Mouse (Mus musculus) T-helper 1 cell (primary cell): Measurements from ENCODE around the gene Rrp1b.
"Not testable (repeated sequence)": the region's sequence is repeated elsewhere in the genome, so short reads cannot be mapped to it uniquely, and the experiment has no call there.

Experiments used
- in situ Hi-C: fragments of 300-600 bp; cut with MboI, MseI; formaldehyde crosslinking; loops from one replicate; pipeline ENCODE4 v1.15.1; 2025; ENCODE audit warnings: high pct_unique_total_duplicates

Gene Rrp1b

DNA sequence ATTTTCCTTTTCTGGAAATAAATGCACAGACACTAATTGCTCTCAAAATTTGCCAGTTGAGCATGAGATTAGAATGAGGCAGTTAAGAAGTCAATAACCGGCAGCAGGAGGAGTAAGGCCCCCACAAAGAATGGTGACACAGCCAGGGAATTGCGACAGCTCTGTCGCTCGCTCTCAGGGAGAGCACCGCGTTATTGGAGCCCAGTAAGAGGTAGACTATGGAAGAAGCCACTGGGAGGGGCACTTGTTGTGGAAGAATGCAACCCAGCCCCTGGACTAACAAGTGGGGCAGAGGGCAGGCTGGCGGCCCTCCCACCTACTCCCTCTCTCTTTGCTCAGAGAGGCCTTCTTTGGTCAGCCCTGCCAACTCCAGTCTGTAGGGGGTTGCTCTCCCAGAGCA, 4.2 kb upstream of the Rrp1b start:
- in situ Hi-C loops = no loop called here

DNA sequence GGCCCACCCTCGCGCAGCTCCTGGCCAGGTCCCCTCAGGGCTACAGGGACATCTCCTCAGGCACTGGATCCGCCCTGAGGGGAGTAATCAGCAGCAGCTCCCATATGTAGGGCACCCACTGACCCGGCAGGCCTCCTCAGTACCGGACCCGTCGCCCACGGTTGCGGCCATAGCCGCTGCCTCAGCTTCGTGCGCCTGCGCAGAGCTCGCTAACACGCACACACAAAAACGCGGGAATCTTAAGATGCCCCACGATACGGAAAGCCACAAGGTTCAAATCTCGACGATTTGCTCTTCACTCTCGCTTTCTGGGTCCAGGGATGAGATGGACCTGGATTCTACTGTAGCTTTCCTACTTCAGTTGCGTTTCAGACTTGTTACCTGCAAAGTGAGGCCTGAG, 1.6 kb upstream of the Rrp1b start:
- in situ Hi-C loops = no loop called here

- in situ Hi-C loops = no loop called here
These were observed 874 bp downstream of the Rrp1b start for GRCm38 (mm10) chr17:32036509-32037438.

DNA sequence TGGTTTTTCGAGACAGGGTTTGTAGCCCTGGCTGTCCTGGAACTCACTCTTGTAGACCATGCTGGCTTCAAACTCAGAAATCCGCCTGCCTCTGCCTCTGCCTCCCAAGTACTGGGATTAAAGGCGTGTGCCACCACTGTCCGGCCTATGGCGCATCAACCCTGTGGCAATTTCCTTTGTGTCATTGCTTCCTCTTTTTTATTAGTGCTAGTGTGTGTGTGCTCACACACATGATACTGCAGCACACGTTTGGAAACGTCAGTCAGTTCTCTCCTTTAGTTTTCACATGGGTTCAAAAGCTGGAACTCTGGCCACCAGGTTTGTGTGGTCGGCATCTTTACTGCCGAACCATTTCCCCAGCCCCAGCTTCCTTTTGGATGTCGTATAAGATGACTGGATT, 4.4 kb downstream of the Rrp1b start:
- in situ Hi-C loops = no loop called here

DNA sequence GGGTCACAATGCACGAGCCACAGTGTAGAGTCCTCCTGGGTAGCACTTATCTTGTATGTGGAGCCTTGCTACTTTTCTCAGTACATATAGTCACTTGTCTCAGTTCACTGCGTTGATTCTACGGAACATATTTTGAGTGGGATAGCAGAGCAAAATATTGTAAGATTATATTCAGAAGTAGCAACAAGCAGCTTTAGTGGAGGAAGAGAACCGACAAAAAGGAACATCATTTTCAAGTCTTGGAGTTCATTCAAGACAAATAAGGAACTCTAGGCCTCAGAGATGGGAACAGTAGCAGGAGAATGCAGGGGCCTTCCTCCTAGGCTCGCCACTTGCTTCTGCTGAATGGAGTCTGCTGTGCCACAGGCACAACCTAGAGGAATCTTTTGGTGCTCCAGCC, 10.6 kb downstream of the Rrp1b start:
- in situ Hi-C loops = no loop called here

GRCm38 (mm10) chr17:32048351-32048750, 12.5 kb downstream of the Rrp1b start:
- in situ Hi-C loops = no loop called here

- in situ Hi-C loops = no loop called here
These were observed 14.0 kb downstream of the Rrp1b start for GRCm38 (mm10) chr17:32049914-32050313.

- in situ Hi-C loops = no loop called here
These were observed 14.7 kb downstream of the Rrp1b start for GRCm38 (mm10) chr17:32050609-32051008.

DNA sequence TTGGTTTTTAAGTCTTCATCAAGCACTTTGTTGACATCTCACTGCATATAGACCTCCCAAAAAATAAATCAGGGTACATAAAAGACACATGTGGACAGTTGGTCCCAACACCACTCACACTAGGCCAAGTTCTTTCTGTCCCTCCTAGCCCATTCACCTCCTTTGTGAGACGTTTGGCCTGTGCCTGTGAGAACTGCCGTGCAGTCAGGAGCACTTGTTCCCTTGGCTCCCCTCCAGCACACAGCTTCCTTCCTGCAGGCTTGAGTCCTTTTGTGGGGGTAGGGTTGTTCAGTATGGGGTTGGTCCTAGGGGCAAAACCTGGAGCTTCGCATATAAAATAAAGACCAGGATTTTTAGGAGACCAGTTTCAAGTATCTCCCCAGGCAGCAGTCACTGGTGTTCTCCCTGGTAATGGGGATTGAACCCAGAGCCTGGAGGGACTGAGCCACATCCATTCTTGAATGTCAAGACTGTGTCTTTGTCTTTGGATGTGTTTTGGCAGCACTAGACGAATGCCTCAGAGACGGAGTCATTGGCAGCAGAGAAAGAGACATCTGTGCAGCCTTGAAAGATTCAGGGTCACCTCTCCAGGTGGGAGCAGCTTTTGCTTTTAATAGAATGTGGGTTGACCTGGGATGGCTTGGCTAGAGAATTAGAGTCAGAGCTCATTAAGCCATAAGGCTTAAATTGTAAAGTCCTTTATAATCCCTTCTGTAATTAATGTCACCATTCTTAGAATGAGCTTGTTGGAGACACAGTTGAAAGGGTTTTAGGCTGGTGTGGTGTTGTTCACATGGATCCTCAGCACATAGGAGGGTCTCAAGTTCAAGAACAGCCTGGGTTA, 16.6 kb downstream of the Rrp1b start:
- in situ Hi-C loops = no loop called here

DNA sequence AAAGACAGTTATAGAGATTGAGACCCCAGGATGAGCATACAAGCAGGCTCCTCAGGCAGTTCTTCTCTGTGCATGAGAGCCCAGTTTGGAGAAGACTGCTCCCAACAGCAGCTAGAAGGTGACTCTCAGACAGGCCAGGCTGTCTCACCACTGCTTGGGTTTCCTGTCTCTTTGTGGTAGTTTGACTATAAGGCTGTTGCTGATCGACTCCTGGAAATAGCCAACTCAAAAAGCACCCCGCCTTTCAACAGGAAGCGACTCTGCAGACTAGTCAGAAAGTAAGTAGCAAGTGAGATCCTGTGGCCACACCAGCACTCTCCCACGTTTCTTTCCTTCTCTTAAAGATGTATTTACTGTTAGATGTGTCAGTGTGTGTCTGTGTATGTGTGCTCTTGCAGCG, 17.8 kb downstream of the Rrp1b start:
- in situ Hi-C loops = no loop called here

- in situ Hi-C loops = no loop called here
These were observed 21.9 kb downstream of the Rrp1b start for GRCm38 (mm10) chr17:32057843-32058242.

GRCm38 (mm10) chr17:32059084-32059483, 23.2 kb downstream of the Rrp1b start:
- in situ Hi-C loops = no loop called here

DNA sequence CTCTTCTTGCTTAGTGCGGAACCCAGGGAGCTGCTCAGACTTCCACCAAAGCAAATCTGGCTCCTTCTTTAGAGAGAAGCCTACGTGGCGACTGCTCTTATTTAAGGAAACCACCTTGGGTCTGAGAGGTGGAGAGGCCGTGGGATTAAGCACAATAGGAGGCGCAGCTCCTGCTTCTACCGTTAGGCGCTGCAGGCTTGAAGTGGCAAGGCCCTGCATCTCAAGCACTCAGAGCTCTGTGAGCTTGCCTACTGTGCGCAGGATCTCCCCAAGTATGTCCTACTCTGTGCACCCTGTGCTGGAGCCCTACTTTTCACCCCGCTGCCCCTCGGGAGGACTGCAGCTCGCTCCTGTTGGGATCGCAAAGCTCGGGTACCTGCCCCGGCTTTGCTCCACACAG, 25.3 kb downstream of the Rrp1b start:
- in situ Hi-C loops = no loop called here

GRCm38 (mm10) chr17:32063654-32064053, 27.8 kb downstream of the Rrp1b start:
- in situ Hi-C loops = no loop called here

DNA sequence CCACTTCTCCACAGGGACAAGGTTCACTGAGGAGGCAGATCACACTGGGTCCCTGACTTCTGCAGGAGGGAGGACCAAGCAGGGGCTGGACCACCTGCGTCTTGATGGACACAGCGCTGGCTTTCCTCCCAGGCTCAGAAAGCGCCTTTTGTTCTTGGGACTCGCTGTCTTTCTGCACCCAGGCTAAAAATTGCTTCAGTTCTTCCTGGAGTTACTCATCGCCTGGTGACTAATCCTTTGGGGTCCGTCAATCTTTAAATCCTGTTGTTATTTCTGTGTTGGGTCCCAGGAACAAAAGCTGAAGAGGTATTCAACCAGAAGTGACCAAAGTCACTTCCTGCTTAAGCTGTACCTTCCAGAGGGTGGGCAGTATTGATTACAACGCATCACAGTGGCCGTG, 28.9 kb downstream of the Rrp1b start:
- in situ Hi-C loops = not testable (repeated sequence)

DNA sequence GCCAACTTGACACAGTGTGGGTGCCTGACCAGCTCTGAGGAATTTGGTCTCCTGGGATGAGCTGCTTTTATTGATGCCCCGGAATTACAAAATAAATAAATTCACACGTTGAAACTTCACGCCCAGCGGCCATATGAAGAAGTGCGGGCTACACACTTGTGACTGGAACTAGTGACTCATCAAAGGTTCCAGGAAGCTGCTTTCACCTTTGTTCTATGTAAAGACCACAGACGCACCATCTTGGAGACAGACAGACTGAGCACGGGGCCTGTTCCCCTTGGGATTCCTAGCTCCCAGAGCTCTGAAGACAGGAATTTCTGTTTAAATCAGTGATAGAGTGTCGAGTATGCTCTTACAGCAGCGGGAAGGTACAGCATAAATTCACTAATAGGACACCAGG, 31.6 kb downstream of the Rrp1b start:
- in situ Hi-C loops = no loop called here

DNA sequence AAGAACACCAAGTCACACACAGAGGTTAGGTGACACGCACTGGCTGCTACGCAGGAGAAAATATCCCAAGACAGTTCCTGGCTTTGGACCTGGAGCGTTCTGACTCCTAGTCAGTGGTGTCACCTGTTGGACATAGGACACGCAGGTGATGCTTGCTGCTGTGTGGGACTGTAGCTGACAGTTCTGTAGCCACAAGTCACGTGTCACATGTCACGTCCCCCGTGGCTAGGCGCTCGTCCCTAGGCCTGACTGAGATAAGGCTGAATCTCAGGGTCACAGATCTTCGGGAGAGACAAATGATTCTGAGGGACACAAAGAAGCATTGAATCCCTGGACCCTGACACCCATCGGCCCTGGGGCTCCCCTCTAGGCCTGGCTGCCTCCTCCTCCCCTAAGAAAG, 32.5 kb downstream of the Rrp1b start:
- in situ Hi-C loops = no loop called here

- in situ Hi-C loops = no loop called here
These were observed 32.9 kb downstream of the Rrp1b start for GRCm38 (mm10) chr17:32068810-32069209.

- in situ Hi-C loops = no loop called here
These were observed 37.5 kb downstream of the Rrp1b start for GRCm38 (mm10) chr17:32073359-32073758.

DNA sequence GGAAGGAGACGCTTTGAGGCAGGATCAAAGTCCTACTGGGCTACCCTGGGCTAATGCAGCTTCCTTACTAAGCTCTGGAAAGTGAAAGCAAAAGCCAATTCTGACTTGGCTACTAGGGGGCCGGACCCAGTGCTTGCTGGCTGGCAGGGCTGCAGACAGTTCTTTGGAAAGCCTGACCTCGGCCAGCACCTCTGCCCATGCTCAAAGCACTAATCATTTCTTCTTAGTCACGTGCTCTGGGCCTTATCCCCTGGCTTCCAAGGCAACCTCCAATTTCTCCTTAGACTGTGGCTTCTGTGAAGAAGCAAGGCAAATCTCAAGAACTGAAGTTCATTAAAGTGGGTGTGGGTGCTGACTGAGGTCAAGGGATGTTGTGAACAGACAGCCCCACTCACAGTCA, 38.8 kb downstream of the Rrp1b start:
- in situ Hi-C loops = no loop called here

DNA sequence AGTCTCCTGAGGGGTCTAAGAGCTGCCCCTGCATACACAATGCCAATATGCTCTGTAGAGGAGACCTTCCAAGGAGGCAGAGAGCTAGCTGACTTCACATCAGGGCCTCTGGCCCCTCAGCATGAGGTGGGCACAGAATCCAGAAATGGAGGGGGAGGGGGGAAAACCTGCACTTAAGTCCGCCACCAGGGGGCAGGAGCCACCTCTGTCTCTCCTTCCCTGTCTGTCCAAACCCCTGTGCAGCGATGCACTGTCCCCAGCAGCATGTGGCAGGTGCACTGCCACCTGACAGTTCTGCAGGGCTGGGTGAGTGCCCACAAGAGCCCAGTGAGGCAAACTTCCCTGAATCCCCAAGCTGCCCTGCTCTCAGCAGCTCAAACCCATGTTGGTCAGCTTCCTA, 39.3 kb downstream of the Rrp1b start:
- in situ Hi-C loops = no loop called here

GRCm38 (mm10) chr17:32083351-32083750, 47.5 kb downstream of the Rrp1b start:
- in situ Hi-C loops = no loop called here

- in situ Hi-C loops = no loop called here
These were observed 51.2 kb downstream of the Rrp1b start for GRCm38 (mm10) chr17:32087069-32087468.
